1 mouse cellular context compared by ENCODE assay signal in the genomic region with DNA sequence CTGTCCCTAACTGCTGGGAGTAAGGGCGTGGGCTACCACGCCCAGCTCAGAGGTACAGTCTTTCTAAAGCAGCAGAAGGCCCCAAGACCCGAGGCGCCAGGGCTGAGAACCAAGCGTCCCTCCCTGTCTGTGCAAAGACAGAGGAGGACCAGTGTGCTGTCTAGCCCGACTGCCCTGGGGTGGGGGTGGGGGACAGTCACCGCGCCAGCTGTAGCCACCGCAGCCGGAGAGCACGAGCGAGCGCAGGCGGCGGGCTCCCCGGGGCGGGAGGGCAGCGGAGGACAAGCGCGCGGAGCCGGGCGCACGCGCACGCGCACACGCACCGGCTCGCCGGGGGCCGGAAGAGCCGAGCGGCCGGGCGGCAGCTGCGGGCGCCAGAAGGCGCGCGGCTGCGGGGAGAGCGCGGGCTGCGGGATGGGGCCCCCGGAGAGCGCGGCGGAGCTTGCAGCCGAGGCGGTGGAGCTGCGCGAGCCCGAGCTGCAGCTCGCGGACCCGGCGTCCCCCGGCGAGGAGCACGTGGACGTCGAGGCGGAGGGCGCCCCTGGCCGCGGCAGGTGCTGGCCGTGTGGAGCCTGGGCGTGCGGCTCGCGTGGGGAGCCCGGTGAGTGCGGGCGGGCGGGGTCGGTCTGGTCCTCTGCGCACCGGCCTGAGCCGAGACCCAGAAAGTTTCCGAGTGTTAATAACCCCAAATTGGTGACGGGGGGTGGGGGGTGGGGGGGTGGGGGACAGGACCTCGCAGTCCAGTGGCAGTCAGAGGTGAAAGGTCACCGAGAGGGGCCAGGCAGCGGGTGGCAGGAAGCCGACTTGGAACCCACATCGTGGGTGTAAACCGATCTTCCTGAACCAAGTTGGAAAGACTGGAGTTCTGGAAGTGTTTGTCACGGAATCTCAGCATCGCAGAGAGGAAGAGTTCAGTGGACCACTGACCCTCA.
TF ChIP-seq lines count a peak whose summit lies in the region.

Slc35g1 (plus strand) TSS at position 280 of the 932 bp plus-strand sequence.

TF ChIP-seq in CH12.LX, 34 proteins besides CTCF, POLR2A, EP300 and RAD21 (continued from another document):
- TF ChIP-seq USF2 (conservative IDR thresholded peaks at IDR 0.05; ENCODE audit: low read depth, low read length): no peak
- no peak for TF ChIP-seq E2F4 (IDR thresholded peaks at IDR 0.05; ENCODE audit: insufficient replicate concordance, low read depth, low read length)
- no peak; the same call in 1 of the 2 replicates for TF ChIP-seq MYC (IDR thresholded peaks at IDR 0.05; ENCODE audit: low read depth, low read length)
- peak; percentile 3; the same call in 1 of the 2 replicates for TF ChIP-seq SIN3A (IDR thresholded peaks at IDR 0.05; ENCODE audit: low read length)
- TF ChIP-seq JUN (IDR thresholded peaks at IDR 0.05; ENCODE audit: insufficient read depth, low read depth, low read length): no peak
- TF ChIP-seq MAFK (IDR thresholded peaks at IDR 0.05; ENCODE audit: insufficient replicate concordance, low read length): no peak
- TF ChIP-seq ZC3H11A (IDR thresholded peaks at IDR 0.05; ENCODE audit: low read depth, low read length): no peak
- no peak for TF ChIP-seq ZKSCAN1 (IDR thresholded peaks at IDR 0.05; ENCODE audit: borderline replicate concordance, low read depth, low read length)
- no peak; the same call in 1 of the 2 replicates for TF ChIP-seq MEF2A (IDR thresholded peaks at IDR 0.05; ENCODE audit: borderline replicate concordance, low read depth, low read length)
- no peak for TF ChIP-seq USF1 (IDR thresholded peaks at IDR 0.05; ENCODE audit: low read depth, low read length)
- TF ChIP-seq CHD1 (IDR thresholded peaks at IDR 0.05; ENCODE audit: low read depth, low read length): no peak
- TF ChIP-seq MAZ (IDR thresholded peaks at IDR 0.05; ENCODE audit: low read depth, low read length): 0 out of 2 replicates have a peak, but pooled peaks have one; percentile 25
- TF ChIP-seq RCOR1 (conservative IDR thresholded peaks at IDR 0.05; ENCODE audit: low read depth, low read length): no peak
- no peak for TF ChIP-seq TBP (conservative IDR thresholded peaks at IDR 0.05; ENCODE audit: low read depth, low read length)
- peak; percentile 60 for TF ChIP-seq MXI1 (IDR thresholded peaks at IDR 0.05; ENCODE audit: low read depth, low read length)
- 0 out of 2 replicates have a peak, but pooled peaks have one; percentile 19 for TF ChIP-seq CHD2 (IDR thresholded peaks at IDR 0.05; ENCODE audit: low read length)
- peak; percentile 68 for TF ChIP-seq TCF12 (IDR thresholded peaks at IDR 0.05; ENCODE audit: low read depth, low read length)
- no peak for TF ChIP-seq GABPA (IDR thresholded peaks at IDR 0.05; ENCODE audit: insufficient replicate concordance, low read depth, low read length)
- TF ChIP-seq ETS1 (conservative IDR thresholded peaks at IDR 0.05; ENCODE audit: low read depth, low read length): peak; percentile 39
- peak; percentile 79 for TF ChIP-seq ELF1 (IDR thresholded peaks at IDR 0.05; ENCODE audit: low read depth, low read length)
- TF ChIP-seq PAX5 (IDR thresholded peaks at IDR 0.05; ENCODE audit: low read length): no peak
- TF ChIP-seq SMC3 (IDR thresholded peaks at IDR 0.05; ENCODE audit: low read depth, low read length): no peak
- TF ChIP-seq KAT2A (IDR thresholded peaks at IDR 0.05; ENCODE audit: insufficient replicate concordance, low read length): no peak
- TF ChIP-seq ZMIZ1 (IDR thresholded peaks at IDR 0.05; ENCODE audit: low read depth, low read length): no peak
- TF ChIP-seq IRF4 (IDR thresholded peaks at IDR 0.05; ENCODE audit: low read depth, low read length): 0 out of 2 replicates have a peak, but pooled peaks have one; percentile 12
- TF ChIP-seq NRF1 (IDR thresholded peaks at IDR 0.05; ENCODE audit: low read depth, low read length): peak; percentile 87
- no peak for TF ChIP-seq ZNF384 (IDR thresholded peaks at IDR 0.05; ENCODE audit: low read depth, low read length)
- TF ChIP-seq POLR2AphosphoS2 (IDR thresholded peaks at IDR 0.05; ENCODE audit: low read depth, low read length): no peak
- TF ChIP-seq JUND (conservative IDR thresholded peaks at IDR 0.05; ENCODE audit: low read depth, low read length): no peak
